In the genomic region with DNA sequence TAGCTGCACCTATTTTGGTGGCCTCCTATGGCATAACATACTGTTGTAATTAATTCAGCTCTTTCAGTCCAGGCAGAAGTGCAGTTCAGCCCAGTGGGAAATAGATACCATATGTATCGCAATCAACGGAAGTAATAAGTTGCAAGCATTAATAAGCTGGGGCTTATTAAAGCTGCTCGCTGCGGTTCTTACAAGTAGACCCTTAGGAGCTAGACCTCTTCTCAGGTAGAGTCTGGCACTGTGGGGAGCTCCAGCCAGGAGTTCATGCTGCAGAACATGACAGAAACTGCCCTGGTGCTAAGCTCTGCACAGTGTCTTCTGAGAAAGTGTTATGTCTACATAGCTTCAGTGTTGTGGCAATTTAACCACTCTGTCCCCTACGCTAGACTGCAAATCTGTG, we compare ENCODE assay signal across 29 mouse cellular contexts.
A peak's percentile ranks its signal among the peaks of the same experiment; 100 is the strongest.
DNase-seq lines count a peak whose midpoint lies in the region; ATAC-seq and TF ChIP-seq lines count a peak whose summit lies in the region.
"Had no signal": no experiment of that assay in that cellular context is flagged by ENCODE, and none has a peak within 500 bp of the region (broad histone marks: within the 10 kb centered on the region; RNA-seq: fewer than 3 reads in every experiment).

No protein-coding gene starts in this region.

- no peak overlapping the region for H3K4me3 ChIP-seq in midbrain, postnatal 0 days (ENCODE audit: low read depth, low read length)
- no peak overlapping the region for H3K4me3 ChIP-seq in midbrain, embryonic 16.5 days (ENCODE audit: low read depth, low read length)
- H3K4me3 ChIP-seq in embryonic facial prominence, embryonic 14.5 days (ENCODE audit: low read depth, low read length), result no peak overlapping the region
- H3K4me3 ChIP-seq in limb, embryonic 12.5 days (replicated peaks), result no peak overlapping the region
- no peak overlapping the region for H3K4me3 ChIP-seq in neural tube, embryonic 15.5 days (replicated peaks)
- H3K4me3 ChIP-seq: embryonic facial prominence, embryonic 13.5 days; forebrain, embryonic 15.5 days; heart, embryonic 10.5 days; heart, embryonic 15.5 days; hindbrain, embryonic 12.5 days; midbrain, embryonic 13.5 days had no signal

- no peaks in the 10 kb centered on the region for H3K4me1 ChIP-seq in midbrain, postnatal 0 days (ENCODE audit: insufficient read depth, low read length)
- H3K4me1 ChIP-seq in midbrain, embryonic 16.5 days (ENCODE audit: control insufficient read depth, insufficient read depth, low read length), result peaks cover 5% of the 10 kb centered on the region
- peaks cover 22% of the 10 kb centered on the region for H3K4me1 ChIP-seq in embryonic facial prominence, embryonic 14.5 days (ENCODE audit: control insufficient read depth, insufficient read depth, low read length)
- peaks cover 40% of the 10 kb centered on the region for H3K4me1 ChIP-seq in limb, embryonic 12.5 days (replicated peaks)
- peaks cover 16% of the 10 kb centered on the region for H3K4me1 ChIP-seq in neural tube, embryonic 15.5 days

- no peak overlapping the region for H3K27ac ChIP-seq in midbrain, postnatal 0 days (ENCODE audit: low read depth, low read length)
- H3K27ac ChIP-seq in midbrain, embryonic 16.5 days (ENCODE audit: low read length), result no peak overlapping the region
- H3K27ac ChIP-seq in embryonic facial prominence, embryonic 14.5 days (replicated peaks; ENCODE audit: low read depth, low read length), result 0 out of 2 replicates have a peak overlapping the region, but pooled peaks have one; percentile 45
- H3K27ac ChIP-seq in limb, embryonic 12.5 days, result peak overlapping the region; percentile 67
- H3K27ac ChIP-seq in neural tube, embryonic 15.5 days (replicated peaks), result peak overlapping the region; percentile 29
- H3K27ac ChIP-seq: forebrain, embryonic 15.5 days; heart, embryonic 10.5 days; heart, embryonic 15.5 days; hindbrain, embryonic 12.5 days; liver, embryonic 14.5 days; macrophage; midbrain, embryonic 13.5 days had no signal

- WGBS in midbrain, postnatal 0 days, result 70% methylated on average over 5 of the region's 5 CpGs
- 80% methylated on average over 5 of the region's 5 CpGs for WGBS in midbrain, embryonic 16.5 days
- WGBS in embryonic facial prominence, embryonic 14.5 days, result 58% methylated on average over 5 of the region's 5 CpGs
- 36% methylated on average over 5 of the region's 5 CpGs for WGBS in limb, embryonic 12.5 days
- 58% methylated on average over 5 of the region's 5 CpGs for WGBS in neural tube, embryonic 15.5 days

- peak; percentile 15 for DNase-seq in midbrain, postnatal 0 days (ENCODE audit: low spot score)
- DNase-seq in embryonic facial prominence, embryonic 14.5 days (ENCODE audit: low spot score), result peak; percentile 39
- no peak for DNase-seq in layer of hippocampus, postnatal 14 days (ENCODE audit: low spot score in 2 of 2)
- no peak for DNase-seq in spleen, postnatal 10 days (ENCODE audit: low spot score in 2 of 2)
- DNase-seq: adrenal gland, postnatal 25 days; B cell, adult 2 months; cerebellum, adult 2 months; cerebellum, postnatal 25 days; gastrocnemius, postnatal 25 days; kidney, adult 2 months; kidney, postnatal 4 days; liver; lung, adult 2 months; lung, postnatal 10 days; spleen, adult 18-20 months; thymus, adult 2 months; thymus, postnatal 36 days had no signal

- no peaks in the 10 kb centered on the region for H3K9me3 ChIP-seq in midbrain, postnatal 0 days (ENCODE audit: low read length)
- H3K9me3 ChIP-seq in midbrain, embryonic 16.5 days (replicated peaks; ENCODE audit: control insufficient read depth, low read length, poor library complexity, severe bottlenecking), result no peaks in the 10 kb centered on the region
- H3K9me3 ChIP-seq in embryonic facial prominence, embryonic 14.5 days (ENCODE audit: control insufficient read depth, low read length), result no peaks in the 10 kb centered on the region
- no peaks in the 10 kb centered on the region; the same call in 1 of the 2 replicates for H3K9me3 ChIP-seq in limb, embryonic 12.5 days
- H3K9me3 ChIP-seq in neural tube, embryonic 15.5 days (replicated peaks), result no peaks in the 10 kb centered on the region
- H3K9me3 ChIP-seq: embryonic facial prominence, embryonic 13.5 days; forebrain, embryonic 15.5 days; heart, embryonic 10.5 days; heart, embryonic 15.5 days; hindbrain, embryonic 12.5 days had no signal

- H3K4me2 ChIP-seq in midbrain, postnatal 0 days (ENCODE audit: low read depth, low read length, poor library complexity, severe bottlenecking), result no peak overlapping the region
- no peak overlapping the region for H3K4me2 ChIP-seq in midbrain, embryonic 16.5 days (ENCODE audit: low read length)
- no peak overlapping the region for H3K4me2 ChIP-seq in embryonic facial prominence, embryonic 14.5 days (ENCODE audit: low read depth, low read length)
- no peak overlapping the region for H3K4me2 ChIP-seq in limb, embryonic 12.5 days
- no peak overlapping the region for H3K4me2 ChIP-seq in neural tube, embryonic 15.5 days
- H3K4me2 ChIP-seq: embryonic facial prominence, embryonic 13.5 days; forebrain, embryonic 15.5 days; heart, embryonic 15.5 days; hindbrain, embryonic 12.5 days; midbrain, embryonic 13.5 days had no signal

- H3K27me3 ChIP-seq in midbrain, postnatal 0 days (ENCODE audit: insufficient read depth, low read length), result no peaks in the 10 kb centered on the region
- peaks cover 2% of the 10 kb centered on the region; the same call in 1 of the 2 replicates for H3K27me3 ChIP-seq in midbrain, embryonic 16.5 days (ENCODE audit: control insufficient read depth, insufficient read depth, low read depth, low read length)
- no peaks in the 10 kb centered on the region for H3K27me3 ChIP-seq in embryonic facial prominence, embryonic 14.5 days (replicated peaks; ENCODE audit: control insufficient read depth, insufficient read depth, low read length)
- H3K27me3 ChIP-seq in limb, embryonic 12.5 days, result peaks cover 3% of the 10 kb centered on the region; the same call in 1 of the 2 replicates
- H3K27me3 ChIP-seq in neural tube, embryonic 15.5 days (replicated peaks), result no peaks in the 10 kb centered on the region
- H3K27me3 ChIP-seq: embryonic facial prominence, embryonic 13.5 days; forebrain, embryonic 15.5 days; heart, embryonic 15.5 days; hindbrain, embryonic 12.5 days had no signal

- no peak for TF ChIP-seq CTCF in midbrain, postnatal 0 days (IDR thresholded peaks at IDR 0.05)

- no peaks in the 10 kb centered on the region for H3K36me3 ChIP-seq in midbrain, postnatal 0 days (ENCODE audit: insufficient read depth, low read length)
- H3K36me3 ChIP-seq in midbrain, embryonic 16.5 days (ENCODE audit: control insufficient read depth, insufficient read depth, low read length), result no peaks in the 10 kb centered on the region
- H3K36me3 ChIP-seq in embryonic facial prominence, embryonic 14.5 days (ENCODE audit: control insufficient read depth, insufficient read depth, low read length), result no peaks in the 10 kb centered on the region
- no peaks in the 10 kb centered on the region for H3K36me3 ChIP-seq in limb, embryonic 12.5 days
- H3K36me3 ChIP-seq in neural tube, embryonic 15.5 days, result no peaks in the 10 kb centered on the region
- H3K36me3 ChIP-seq: embryonic facial prominence, embryonic 13.5 days; forebrain, embryonic 15.5 days; heart, embryonic 10.5 days; heart, embryonic 15.5 days; hindbrain, embryonic 12.5 days; midbrain, embryonic 13.5 days had no signal

- H3K9ac ChIP-seq in midbrain, postnatal 0 days (replicated peaks; ENCODE audit: low read length, poor library complexity, severe bottlenecking), result no peak overlapping the region
- no peak overlapping the region for H3K9ac ChIP-seq in midbrain, embryonic 16.5 days (ENCODE audit: low read depth, low read length)
- no peak overlapping the region for H3K9ac ChIP-seq in embryonic facial prominence, embryonic 14.5 days (ENCODE audit: low read depth, low read length)
- no peak overlapping the region for H3K9ac ChIP-seq in limb, embryonic 12.5 days (replicated peaks)
- no peak overlapping the region for H3K9ac ChIP-seq in neural tube, embryonic 15.5 days (replicated peaks)
- H3K9ac ChIP-seq: embryonic facial prominence, embryonic 13.5 days; forebrain, embryonic 15.5 days; heart, embryonic 15.5 days; hindbrain, embryonic 12.5 days; liver, embryonic 14.5 days; midbrain, embryonic 13.5 days had no signal

- no peak for ATAC-seq in midbrain, postnatal 0 days (ENCODE audit: low FRiP score)
- no peak for ATAC-seq in midbrain, embryonic 16.5 days
- peak; percentile 33; the same call in 1 of the 2 replicates for ATAC-seq in embryonic facial prominence, embryonic 14.5 days (ENCODE audit: low read depth)
- peak; percentile 60; the same call in 1 of the 2 replicates for ATAC-seq in limb, embryonic 12.5 days (ENCODE audit: insufficient number of reproducible peaks, insufficient read depth, low FRiP score, low TSS enrichment, low read depth)
- 0 out of 2 replicates have a peak, but pooled peaks have one; percentile 39 for ATAC-seq in neural tube, embryonic 15.5 days (ENCODE audit: low FRiP score)
- ATAC-seq: forebrain, embryonic 15.5 days; inflammation-experienced regulatory T-cells, adult 6 months; midbrain, embryonic 13.5 days had no signal

Comparison
In these comparisons a context has a peak if more than half of its experiments do, and no peak if none do; other contexts are left out.
1. ATAC-seq: peak in embryonic facial prominence, embryonic 14.5 days (single experiment), limb, embryonic 12.5 days (single experiment) and neural tube, embryonic 15.5 days (single experiment); none in midbrain, postnatal 0 days (single experiment) and midbrain, embryonic 16.5 days (single experiment).
2. DNase-seq: peak in midbrain, postnatal 0 days (single experiment) and embryonic facial prominence, embryonic 14.5 days (single experiment); none in layer of hippocampus, postnatal 14 days (0 of 2) and spleen, postnatal 10 days (0 of 2).
3. H3K27ac ChIP-seq: peak in embryonic facial prominence, embryonic 14.5 days (single experiment), limb, embryonic 12.5 days (single experiment) and neural tube, embryonic 15.5 days (single experiment); none in midbrain, postnatal 0 days (single experiment) and midbrain, embryonic 16.5 days (single experiment).